Mouse (Mus musculus) lung, postnatal 0 days (tissue): ENCODE measurements around the gene B3galnt2. TPM values are rescaled to one million over a fixed set of nuclear protein-coding genes. Genes with fewer than 3 reads are reported as not detected.

Source experiments
- ATAC-seq: fragments of 200-750 bp; cut with Nextera tagmentation; 2 replicates; pipeline ENCODE4 v1.8.0; 2017; ENCODE audit warnings: moderate library complexity
- DNase-seq: peaks from one replicate; pipeline ENCODE4 v3.0.0-alpha.2; 2016; ENCODE audit warnings: low spot score
- H3K27ac ChIP-seq: fragments of 300-500 bp; sonication (generic); 2 replicates; pipeline ENCODE4 v1.5.1; 2014; ENCODE audit warnings: antibody characterized with exemption, mild to moderate bottlenecking, low read length, mixed read lengths
- H3K27me3 ChIP-seq: fragments of 300-500 bp; sonication (generic); replicated peaks from 2 replicates; pipeline ENCODE4 v1.6.1; 2014; ENCODE audit warnings: low read length, mixed read lengths; ENCODE audit not compliant: insufficient read depth
- H3K36me3 ChIP-seq: fragments of 300-500 bp; sonication (generic); 2 replicates; pipeline ENCODE4 v1.6.1; 2014; ENCODE audit warnings: low read length, mixed read lengths; ENCODE audit not compliant: insufficient read depth
- H3K4me1 ChIP-seq: fragments of 300-500 bp; sonication (generic); 2 replicates; pipeline ENCODE4 v1.6.1; 2014; ENCODE audit warnings: antibody characterized with exemption, low read depth, low read length, mixed read lengths; ENCODE audit not compliant: insufficient read depth
- H3K4me2 ChIP-seq: fragments of 300-500 bp; sonication (generic); replicated peaks from 2 replicates; pipeline ENCODE4 v1.6.1; 2014; ENCODE audit warnings: low read depth, mild to moderate bottlenecking, low read length, moderate library complexity, mixed read lengths
- H3K4me3 ChIP-seq: fragments of 300-500 bp; sonication (generic); 2 replicates; pipeline ENCODE4 v1.5.1; 2014; ENCODE audit warnings: low read depth, low read length
- H3K9ac ChIP-seq: fragments of 300-500 bp; sonication (generic); replicated peaks from 2 replicates; pipeline ENCODE4 v1.6.1; 2014; ENCODE audit warnings: low read depth, mild to moderate bottlenecking
- H3K9me3 ChIP-seq: fragments of 300-500 bp; sonication (generic); 2 replicates; pipeline ENCODE4 v1.6.1; 2016; ENCODE audit warnings: low read length, mixed read lengths
- CTCF ChIP-seq: IDR thresholded peaks from 2 replicates; pipeline ENCODE4 v1.5.1; 2016; ENCODE audit warnings: antibody characterized with exemption, mild to moderate bottlenecking
- EP300 ChIP-seq: IDR thresholded peaks from 2 replicates; pipeline ENCODE4 v1.6.1; 2016; ENCODE audit warnings: antibody characterized with exemption, mild to moderate bottlenecking, control low read depth
- WGBS: fragments of 180-500 bp; shearing (Covaris S2); extraction: QIAGEN DNeasy Blood & Tissue Kit; methylation state at CpG from one replicate; pipeline ENCODE4 v1.1.7; 2014; 5-methylcytosine and 5-hydroxymethylcytosine counted together
- polyA plus RNA-seq: library from polyadenylated mRNA; unstranded; fragments of >200 nt; fragmentation: Nextera tagmentation; extraction: Ambion mirVana; gene quantifications from 2 replicates; pipeline ENCODE4 v1.2.1, GENCODE M21; 2015

The B3galnt2 gene
- polyA plus RNA-seq, 1 experiment from 2014 or later = 19.4 TPM

DNA sequence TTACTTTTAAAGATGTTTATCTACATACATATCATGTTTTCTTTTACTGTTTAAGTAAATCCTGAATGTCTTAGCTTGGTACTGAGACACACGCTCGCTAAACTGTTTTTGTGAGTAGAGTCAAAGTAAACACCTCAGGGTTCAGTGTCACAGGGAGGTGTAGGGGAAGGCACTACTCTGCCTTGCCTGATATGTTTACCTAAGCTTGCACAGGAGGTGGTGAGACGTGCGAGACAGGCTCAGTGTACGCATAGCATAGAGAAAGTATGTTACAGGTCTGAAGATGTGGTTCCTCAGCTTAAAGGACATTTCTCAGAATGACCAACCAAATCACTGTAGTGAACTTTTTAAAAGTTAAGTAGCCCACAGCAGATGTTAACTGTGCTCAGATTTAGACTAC, 43.2 kb downstream of the B3galnt2 start:
- no peak overlapping the region for H3K9ac ChIP-seq
- H3K4me1 ChIP-seq = no peaks in the 10 kb centered on the region
- H3K4me2 ChIP-seq = no peak overlapping the region
- no peak overlapping the region for H3K27ac ChIP-seq
- H3K4me3 ChIP-seq = no peak overlapping the region
- no peak; the same call in 1 of the 2 replicates for ATAC-seq
- H3K27me3 ChIP-seq = no peaks in the 10 kb centered on the region
- no peak for DNase-seq
- TF ChIP-seq EP300 (no peak), CTCF (no peak)
- peaks cover 19% of the 10 kb centered on the region for H3K36me3 ChIP-seq
- WGBS = 58% methylated on average over 5 of the region's 5 CpGs
- H3K9me3 ChIP-seq = no peaks in the 10 kb centered on the region

DNA sequence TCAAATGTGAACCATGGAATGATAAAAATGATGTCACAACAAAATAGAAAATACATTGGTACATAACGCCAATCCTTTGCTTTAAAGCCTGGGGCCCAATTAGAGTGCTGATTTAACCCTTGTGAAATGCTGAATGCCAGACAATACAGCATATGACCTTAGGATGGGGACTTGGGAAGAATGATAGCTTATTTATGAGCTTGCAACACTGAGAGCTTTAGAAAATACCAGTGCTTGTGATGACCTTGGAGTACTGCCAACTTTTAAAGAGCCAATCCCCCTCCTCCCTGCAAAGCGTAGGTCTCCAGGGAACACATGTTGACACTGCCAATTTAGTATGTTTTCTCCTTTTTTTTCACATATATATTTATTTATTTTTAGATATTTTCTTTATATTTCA, 48.4 kb downstream of the B3galnt2 start:
- DNase-seq (peak; percentile 41), ATAC-seq (no peak)
- 53% methylated on average over 2 of the region's 2 CpGs for whole genome bisulfite sequencing
- no peaks in the 10 kb centered on the region for H3K4me1 ChIP-seq
- H3K9ac ChIP-seq = no peak overlapping the region
- H3K4me2 ChIP-seq = no peak overlapping the region
- no peak overlapping the region for H3K27ac ChIP-seq
- no peaks in the 10 kb centered on the region for H3K9me3 ChIP-seq
- TF ChIP-seq CTCF (no peak), EP300 (no peak)
- peaks cover 18% of the 10 kb centered on the region for H3K36me3 ChIP-seq
- no peaks in the 10 kb centered on the region for H3K27me3 ChIP-seq
- H3K4me3 ChIP-seq = no peak overlapping the region

DNA sequence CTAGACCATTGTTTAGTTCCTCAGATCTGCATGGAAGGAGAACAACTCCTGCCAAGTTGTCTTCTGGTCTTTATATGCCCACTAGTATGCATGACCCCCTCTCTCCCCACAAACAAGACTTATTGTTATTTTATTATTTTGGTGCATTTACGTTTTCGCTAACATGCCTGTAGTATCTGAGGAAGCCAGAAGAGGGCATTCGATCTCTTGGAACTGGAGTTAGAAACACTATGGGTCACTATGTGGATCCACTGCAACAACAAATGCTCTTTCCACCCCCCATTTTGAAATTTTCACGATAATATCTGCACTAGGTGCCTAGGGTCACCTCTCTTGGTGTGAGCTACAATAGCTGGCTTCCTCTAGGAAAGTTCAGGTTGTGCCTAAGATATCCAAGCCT, 49.8 kb downstream of the B3galnt2 start:
- H3K9me3 ChIP-seq = no peaks in the 10 kb centered on the region
- H3K9ac ChIP-seq = no peak overlapping the region
- DNase-seq = peak; percentile 43
- no peak overlapping the region for H3K4me2 ChIP-seq
- ATAC-seq = no peak
- no peaks in the 10 kb centered on the region for H3K4me1 ChIP-seq
- H3K27me3 ChIP-seq = no peaks in the 10 kb centered on the region
- 80% methylated on average over 4 of the region's 4 CpGs for WGBS
- TF ChIP-seq EP300 (no peak), CTCF (peak; percentile 53)
- no peak overlapping the region for H3K27ac ChIP-seq
- H3K36me3 ChIP-seq = peaks cover 12% of the 10 kb centered on the region
- H3K4me3 ChIP-seq = no peak overlapping the region

DNA sequence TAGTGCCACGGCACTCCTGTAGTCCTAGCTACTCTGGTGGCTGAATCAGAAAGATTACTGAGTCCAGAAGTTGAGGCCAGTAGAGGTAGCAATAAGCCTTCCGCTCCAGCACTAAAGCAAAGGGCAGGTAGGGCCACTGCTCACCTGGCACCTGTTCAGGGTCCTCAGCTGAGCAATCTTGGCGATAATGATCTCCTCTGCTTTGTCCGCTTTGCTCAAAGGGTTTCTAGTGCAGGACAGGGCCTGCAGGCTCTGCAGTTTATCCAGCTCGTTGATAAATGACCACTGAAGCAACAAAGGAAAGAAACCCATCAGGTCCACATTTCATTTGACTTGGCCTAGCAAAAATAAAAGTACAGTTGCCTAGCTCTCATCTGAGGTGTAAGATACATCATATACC, 50.7 kb downstream of the B3galnt2 start:
- ATAC-seq (no peak), DNase-seq (no peak)
- H3K9ac ChIP-seq = no peak overlapping the region
- no peak overlapping the region for H3K4me2 ChIP-seq
- no peaks in the 10 kb centered on the region for H3K27me3 ChIP-seq
- TF ChIP-seq EP300 = no peak
- TF ChIP-seq CTCF = no peak
- H3K36me3 ChIP-seq = peaks cover 12% of the 10 kb centered on the region
- 89% methylated on average over 5 of the region's 5 CpGs for WGBS
- no peak overlapping the region for H3K27ac ChIP-seq
- no peaks in the 10 kb centered on the region for H3K4me1 ChIP-seq
- H3K4me3 ChIP-seq = no peak overlapping the region
- no peaks in the 10 kb centered on the region for H3K9me3 ChIP-seq

DNA sequence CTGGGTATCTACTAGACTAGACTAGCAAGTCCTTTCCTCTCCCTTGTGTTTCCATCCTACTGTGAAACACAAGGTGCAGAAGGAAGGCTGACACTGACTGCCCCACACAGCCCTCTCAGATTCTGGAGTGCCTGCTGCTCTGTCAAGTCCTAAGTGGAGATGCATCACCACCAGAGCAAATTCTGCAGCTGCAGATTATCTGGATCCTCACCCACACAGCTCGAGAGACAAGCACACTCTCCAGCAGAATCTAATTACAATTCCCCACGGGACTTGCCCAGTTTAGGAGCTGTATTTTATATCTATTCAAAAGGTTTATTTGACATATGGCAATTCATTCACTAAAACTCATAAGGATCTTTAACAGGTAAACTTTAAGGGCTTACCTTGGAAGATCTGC, 51.8 kb downstream of the B3galnt2 start:
- no peaks in the 10 kb centered on the region for H3K4me1 ChIP-seq
- no peak overlapping the region for H3K4me2 ChIP-seq
- ATAC-seq (no peak), DNase-seq (no peak)
- H3K27me3 ChIP-seq = no peaks in the 10 kb centered on the region
- no peak overlapping the region for H3K9ac ChIP-seq
- no peaks in the 10 kb centered on the region for H3K9me3 ChIP-seq
- WGBS = 72% methylated on average over 2 of the region's 2 CpGs
- no peak overlapping the region for H3K4me3 ChIP-seq
- no peak for TF ChIP-seq EP300
- TF ChIP-seq CTCF = no peak
- peaks cover 11% of the 10 kb centered on the region for H3K36me3 ChIP-seq
- no peak overlapping the region for H3K27ac ChIP-seq

DNA sequence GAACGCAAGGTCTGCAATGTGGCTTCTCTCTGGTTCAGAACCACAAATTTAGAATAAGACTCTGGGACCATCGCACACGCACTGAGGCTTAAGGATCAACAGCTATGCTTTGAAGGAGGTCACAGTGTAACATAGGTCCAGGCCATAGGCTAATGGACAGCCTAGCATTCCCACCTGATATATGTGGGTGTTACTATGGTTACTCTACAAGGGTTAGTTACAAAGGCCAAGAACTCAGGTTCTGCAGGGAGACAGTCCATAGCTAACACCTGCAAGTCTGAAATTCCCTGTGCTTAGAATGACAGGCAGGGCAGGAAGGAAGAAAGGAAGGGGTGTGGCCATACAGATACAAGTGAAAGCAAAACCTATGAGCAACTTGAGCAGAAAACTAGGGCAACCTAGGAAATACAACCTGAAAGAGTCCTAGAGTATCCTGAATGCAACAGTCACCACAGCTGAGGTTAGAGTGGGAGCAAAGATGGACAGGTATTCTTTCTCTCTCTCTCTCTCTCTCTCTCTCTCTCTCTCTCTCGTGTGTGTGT, 57.3 kb downstream of the B3galnt2 start:
- no peak overlapping the region for H3K27ac ChIP-seq
- H3K4me3 ChIP-seq = no peak overlapping the region
- no peaks in the 10 kb centered on the region for H3K9me3 ChIP-seq
- no peaks in the 10 kb centered on the region for H3K4me1 ChIP-seq
- WGBS = 89% methylated on average over 4 of the region's 4 CpGs
- peaks cover 9% of the 10 kb centered on the region for H3K36me3 ChIP-seq
- TF ChIP-seq CTCF (no peak), EP300 (no peak)
- DNase-seq = no peak
- no peaks in the 10 kb centered on the region for H3K27me3 ChIP-seq
- no peak overlapping the region for H3K9ac ChIP-seq
- no peak overlapping the region for H3K4me2 ChIP-seq
- ATAC-seq = no peak

DNA sequence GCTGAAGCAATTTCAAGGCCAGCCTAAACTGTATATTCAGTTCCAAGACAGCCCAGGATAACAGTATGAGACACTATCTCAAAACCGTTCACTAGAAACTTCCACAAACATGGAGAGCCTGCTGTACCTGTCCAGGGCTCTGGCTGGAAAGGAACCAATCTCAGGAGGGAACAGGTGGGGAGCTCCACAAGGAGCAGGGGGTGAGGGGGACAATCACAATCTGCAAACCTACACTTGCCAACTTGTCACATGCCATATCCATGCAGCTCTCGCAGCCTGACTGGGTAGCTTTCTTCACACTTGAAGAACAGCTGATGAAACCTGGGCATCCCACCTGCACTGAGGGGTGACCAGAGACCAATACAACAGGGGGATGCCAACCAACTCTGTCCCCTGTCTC, 59.7 kb downstream of the B3galnt2 start:
- no peak overlapping the region for H3K9ac ChIP-seq
- no peaks in the 10 kb centered on the region for H3K9me3 ChIP-seq
- no peak for TF ChIP-seq EP300
- TF ChIP-seq CTCF = no peak
- peaks cover 5% of the 10 kb centered on the region for H3K36me3 ChIP-seq
- 96% methylated on average over 2 of the region's 2 CpGs for WGBS
- no peak overlapping the region for H3K27ac ChIP-seq
- ATAC-seq (no peak), DNase-seq (no peak)
- H3K4me3 ChIP-seq = no peak overlapping the region
- H3K4me1 ChIP-seq = no peaks in the 10 kb centered on the region
- no peaks in the 10 kb centered on the region for H3K27me3 ChIP-seq
- H3K4me2 ChIP-seq = no peak overlapping the region
